Mouse (Mus musculus): Measurements from ENCODE around the gene Ngp.

DNA sequence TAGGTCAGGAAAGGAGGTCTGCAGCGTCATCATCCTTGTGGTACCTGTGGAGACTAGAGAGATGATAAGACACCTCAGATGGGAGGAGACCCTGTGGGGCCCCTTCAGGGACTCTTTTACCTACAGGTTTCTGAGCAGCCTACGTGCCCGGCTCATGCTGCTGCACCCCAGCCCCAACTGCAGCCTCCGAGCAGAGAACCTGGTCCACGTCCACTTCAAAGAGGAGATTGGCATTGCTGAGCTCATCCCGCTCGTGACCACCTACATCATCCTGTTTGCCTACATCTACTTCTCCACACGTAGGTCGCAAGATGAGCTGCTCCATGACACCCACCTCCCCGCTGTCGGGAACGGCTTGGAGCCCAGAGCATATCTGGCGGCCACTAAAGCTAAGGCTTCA, 45.7 kb upstream of the Ngp start:
- TF ChIP-seq GATA1 (IDR thresholded peaks at IDR 0.05; ENCODE audit: borderline replicate concordance, low read length) (no peak), FLI1 (IDR thresholded peaks at IDR 0.05; ENCODE audit: low read length) (no peak)
